8 mouse cellular contexts compared by ENCODE assay signal in the genomic region with DNA sequence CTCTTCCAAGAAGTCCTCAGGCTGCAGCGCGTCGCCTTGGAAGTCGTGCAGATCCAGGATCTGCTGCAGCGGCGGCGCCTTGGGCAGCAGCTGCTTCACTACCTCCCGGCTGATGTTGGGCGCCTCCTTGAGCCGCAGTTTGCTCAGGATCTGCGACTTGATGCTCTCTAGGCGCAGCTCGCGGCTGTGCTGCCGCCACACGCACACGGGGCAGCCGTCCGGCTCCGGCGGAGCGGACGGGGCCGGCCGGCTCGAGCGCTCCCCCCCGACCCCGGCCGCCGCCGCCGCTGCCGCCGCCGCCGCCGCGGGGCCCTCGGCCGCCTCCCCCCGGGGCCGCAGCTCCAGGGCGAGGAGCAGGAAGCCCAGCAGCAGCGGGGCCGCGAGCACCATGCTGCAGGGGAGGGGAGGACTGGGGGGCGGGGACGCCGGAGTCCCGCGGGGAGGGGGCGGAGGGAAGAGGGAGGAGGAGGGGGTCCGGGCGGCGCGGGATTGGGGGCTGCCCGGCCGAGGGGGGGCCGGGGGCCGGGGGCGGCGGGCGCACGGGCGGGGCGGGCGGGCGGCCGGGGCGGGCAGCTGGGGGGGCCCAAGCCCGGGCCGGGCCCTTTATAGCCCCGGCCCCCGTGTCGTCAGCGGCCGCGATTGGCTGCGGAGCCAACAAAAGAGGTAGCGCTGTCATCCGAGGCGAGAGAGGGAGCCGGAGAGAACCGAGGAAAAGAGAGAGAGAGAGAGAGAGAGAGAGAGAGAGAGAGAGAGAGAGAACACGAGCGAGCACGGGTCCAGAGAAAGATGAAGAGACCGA. TPM values are rescaled to one million over a fixed set of nuclear protein-coding genes. Genes with fewer than 3 reads are reported as not detected.
A peak's percentile ranks its signal among the peaks of the same experiment; 100 is the strongest.
DNase-seq lines count a peak whose midpoint lies in the region; ATAC-seq lines count a peak whose summit lies in the region.

A gene (minus strand): TSS at position 423 of the 799 bp plus-strand sequence.

- H3K36me3 ChIP-seq in intestine, embryonic 15.5 days, result no peaks in the 10 kb centered on the region
- H3K36me3 ChIP-seq in midbrain, embryonic 15.5 days (replicated peaks), result 0 out of 2 replicates have a peak, but pooled peaks cover 4% of the 10 kb centered on the region

- peak; percentile 84 for ATAC-seq in intestine, embryonic 15.5 days
- ATAC-seq in midbrain, embryonic 15.5 days (replicated peaks), result peak; percentile 88

- H3K4me3 ChIP-seq in intestine, embryonic 15.5 days (replicated peaks), result peak within 1 kb of the TSS; percentile 75
- peak within 1 kb of the TSS; percentile 63 for H3K4me3 ChIP-seq in midbrain, embryonic 15.5 days

- peak; percentile 40 for DNase-seq in ovary, adult 18-20 months (ENCODE audit: low spot score)
- DNase-seq in ovary, postnatal 10 days (ENCODE audit: low spot score), result no peak
- DNase-seq in adrenal gland, postnatal 10 days, result peak; percentile 70
- DNase-seq in forelimb bud, embryonic 11.5 days (ENCODE audit: low read depth, low spot score), result peak; percentile 90
- peak; percentile 67 for DNase-seq in liver
- peak; percentile 82 for DNase-seq in thymus, postnatal 14 days

- peak within 1 kb of the TSS; percentile 92 for H3K4me2 ChIP-seq in intestine, embryonic 15.5 days (replicated peaks)
- H3K4me2 ChIP-seq in midbrain, embryonic 15.5 days, result peak within 1 kb of the TSS; percentile 88

- no peaks in the 10 kb centered on the region for H3K9me3 ChIP-seq in intestine, embryonic 15.5 days
- H3K9me3 ChIP-seq in midbrain, embryonic 15.5 days, result no peaks in the 10 kb centered on the region

- peaks cover 11% of the 10 kb centered on the region for H3K27me3 ChIP-seq in intestine, embryonic 15.5 days (replicated peaks)
- peaks cover 9% of the 10 kb centered on the region for H3K27me3 ChIP-seq in midbrain, embryonic 15.5 days (replicated peaks)

- H3K4me1 ChIP-seq in intestine, embryonic 15.5 days (replicated peaks), result peaks cover 29% of the 10 kb centered on the region
- H3K4me1 ChIP-seq in midbrain, embryonic 15.5 days, result peaks cover 45% of the 10 kb centered on the region

- peak within 1 kb of the TSS; percentile 91 for H3K27ac ChIP-seq in intestine, embryonic 15.5 days
- H3K27ac ChIP-seq in midbrain, embryonic 15.5 days, result peak within 1 kb of the TSS; percentile 93

- under 1% methylated on average over 63 of the region's 89 CpGs for WGBS in intestine, embryonic 15.5 days
- WGBS in midbrain, embryonic 15.5 days, result under 1% methylated on average over 41 of the region's 89 CpGs

- H3K9ac ChIP-seq in intestine, embryonic 15.5 days, result peak within 1 kb of the TSS; percentile 71
- H3K9ac ChIP-seq in midbrain, embryonic 15.5 days, result peak within 1 kb of the TSS; percentile 88

RNA-seq across cellular contexts. Expression of the gene that starts here (rescaled TPM):
- total RNA-seq in adrenal gland, postnatal 10 days (2021), result 1 to 10 TPM; 3.0 to 4.5 TPM
- 3.5 and 3.9 TPM in 2 replicates for polyA plus RNA-seq in intestine, embryonic 15.5 days (2015; fragmentation: Nextera tagmentation; extraction: Ambion mirVana)
- polyA plus RNA-seq in midbrain, embryonic 15.5 days (2015; fragmentation: Nextera tagmentation; extraction: Ambion mirVana), result 10.3 and 10.9 TPM in 2 replicates
